Mouse (Mus musculus) MEL (cell line): ENCODE measurements at regions not wholly inside any gene's neighbourhood (a gene's known extent, or its start where the extent isn't known, plus 50 kb on each side); places are given as distances from the start of the nearest gene placed in this dataset.

ENCODE experiments used
- DNase-seq: peaks from one replicate; pipeline ENCODE4 v3.0.0; 2011; ENCODE audit warnings: low read depth, low spot score
- H3K27ac ChIP-seq: 2 replicates; pipeline ENCODE4 v1.5.1; 2012; ENCODE audit warnings: low read depth, mild to moderate bottlenecking, control low read depth, low read length, moderate library complexity; ENCODE audit not compliant: control insufficient read depth
- H3K27me3 ChIP-seq, 2 experiments: fragments of 150-350 bp in 1 of 2; sonication (generic) in 1 of 2; 2 replicates each; pipeline ENCODE4 v1.6.1; 2012; ENCODE audit warnings: low read length in 2 of 2, mild to moderate bottlenecking in 2 of 2, improper control_type of control experiment in 1 of 2, moderate library complexity in 1 of 2; ENCODE audit not compliant: insufficient read depth in 2 of 2, control insufficient read depth in 1 of 2
- H3K36me3 ChIP-seq, 2 experiments: 2 replicates each; pipeline ENCODE4 v1.6.1; 2012 to 2014; ENCODE audit warnings: low read length in 2 of 2, improper control_type of control experiment in 1 of 2, inconsistent platforms in 1 of 2, mild to moderate bottlenecking in 1 of 2; ENCODE audit not compliant: insufficient read depth in 2 of 2, control insufficient read depth in 1 of 2
- H3K4me1 ChIP-seq, 2 experiments: fragments of 150-350 bp in 1 of 2; sonication (generic) in 1 of 2; 2 replicates each; pipeline ENCODE4 v1.6.1; 2012; ENCODE audit warnings: low read length in 2 of 2, improper control_type of control experiment in 1 of 2, mild to moderate bottlenecking in 1 of 2; ENCODE audit not compliant: insufficient read depth in 2 of 2, control insufficient read depth in 1 of 2
- H3K4me3 ChIP-seq, 2 experiments: fragments of 150-350 bp in 1 of 2; sonication (generic) in 1 of 2; 2 replicates each; pipeline ENCODE4 v1.5.1; 2012; ENCODE audit warnings: low read depth in 2 of 2, low read length in 2 of 2, mild to moderate bottlenecking in 2 of 2, moderate library complexity in 2 of 2, control low read depth in 1 of 2, improper control_type of control experiment in 1 of 2; ENCODE audit not compliant: control insufficient read depth in 1 of 2, insufficient read depth in 1 of 2
- H3K79me2 ChIP-seq: 2 replicates; pipeline ENCODE4 v1.6.1; 2012; ENCODE audit warnings: mild to moderate bottlenecking, low read length, moderate library complexity; ENCODE audit not compliant: control insufficient read depth, poor library complexity, insufficient read depth
- H3K9ac ChIP-seq: 2 replicates; pipeline ENCODE4 v1.6.1; 2012; ENCODE audit warnings: low read depth, mild to moderate bottlenecking, control low read depth, low read length, moderate library complexity; ENCODE audit not compliant: control insufficient read depth, poor library complexity, severe bottlenecking
- H3K9me3 ChIP-seq: fragments of 150-350 bp; sonication (generic); replicated peaks from 2 replicates; pipeline ENCODE4 v1.6.1; 2012; ENCODE audit warnings: mild to moderate bottlenecking, low read length, improper control_type of control experiment, moderate library complexity; ENCODE audit not compliant: insufficient read depth
- BHLHE40 ChIP-seq: IDR thresholded peaks from 2 replicates; pipeline ENCODE4 v1.6.1; 2012; ENCODE audit warnings: low read depth, mild to moderate bottlenecking, inconsistent platforms, low read length, improper control_type of control experiment, borderline replicate concordance
- CHD1 ChIP-seq: IDR thresholded peaks from 2 replicates; pipeline ENCODE4 v1.6.1; 2012; ENCODE audit warnings: low read depth, mild to moderate bottlenecking, inconsistent platforms, low read length, improper control_type of control experiment
- CTCF ChIP-seq, 3 experiments: IDR thresholded peaks in 2 of 3; conservative IDR thresholded peaks in 1 of 3; 2 replicates each; pipeline ENCODE4 v1.5.1; 2011 to 2012; ENCODE audit warnings: low read length in 3 of 3, low read depth in 2 of 3, mild to moderate bottlenecking in 2 of 3, improper control_type of control experiment in 1 of 3, inconsistent platforms in 1 of 3, mixed read lengths in 1 of 3, moderate library complexity in 1 of 3; ENCODE audit not compliant: control insufficient read depth in 1 of 3, insufficient read depth in 1 of 3, poor library complexity in 1 of 3, severe bottlenecking in 1 of 3
- ETS1 ChIP-seq: IDR thresholded peaks from 2 replicates; pipeline ENCODE4 v1.6.1; 2012; ENCODE audit warnings: low read depth, mild to moderate bottlenecking, inconsistent platforms, low read length, improper control_type of control experiment, moderate library complexity
- MYC ChIP-seq: IDR thresholded peaks from 2 replicates; pipeline ENCODE4 v1.6.1; 2011; ENCODE audit warnings: low read depth, mild to moderate bottlenecking, low read length, improper control_type of control experiment, moderate library complexity
- NELFE ChIP-seq: IDR thresholded peaks from 2 replicates; pipeline ENCODE4 v1.6.1; 2011; ENCODE audit warnings: low read depth, low read length, improper control_type of control experiment
- POLR2AphosphoS2 ChIP-seq: IDR thresholded peaks from 2 replicates; pipeline ENCODE4 v1.6.1; 2011; ENCODE audit warnings: low read length, improper control_type of control experiment
- POLR2AphosphoS5 ChIP-seq: IDR thresholded peaks from 2 replicates; pipeline ENCODE4 v1.6.1; 2012; ENCODE audit warnings: low read depth, borderline replicate concordance, mild to moderate bottlenecking, inconsistent platforms, low read length, moderate library complexity, mixed read lengths
- RAD21 ChIP-seq: IDR thresholded peaks from 2 replicates; pipeline ENCODE4 v1.6.1; 2011; ENCODE audit warnings: mild to moderate bottlenecking, low read depth, low read length, improper control_type of control experiment
- TAL1 ChIP-seq: IDR thresholded peaks from 2 replicates; pipeline ENCODE4 v1.6.1; 2012; ENCODE audit warnings: mild to moderate bottlenecking, inconsistent platforms, low read length, moderate library complexity, mixed read lengths
- TCF12 ChIP-seq: IDR thresholded peaks from 2 replicates; pipeline ENCODE4 v1.6.1; 2014; ENCODE audit warnings: low read depth, mild to moderate bottlenecking, inconsistent platforms, low read length, improper control_type of control experiment, moderate library complexity
- USF2 ChIP-seq, 2 experiments: IDR thresholded peaks; 2 replicates each; pipeline ENCODE4 v1.6.1; 2011 to 2012; ENCODE audit warnings: improper control_type of control experiment in 2 of 2, low read length in 2 of 2, borderline replicate concordance in 1 of 2, inconsistent platforms in 1 of 2, low read depth in 1 of 2, mild to moderate bottlenecking in 1 of 2; ENCODE audit not compliant: insufficient read depth in 1 of 2
- ZC3H11A ChIP-seq: IDR thresholded peaks from 2 replicates; pipeline ENCODE4 v1.6.1; 2012; ENCODE audit warnings: low read depth, mild to moderate bottlenecking, inconsistent platforms, low read length, improper control_type of control experiment

GRCm38 (mm10) chr10:118648111-118648510, 207.3 kb downstream of the Ifng start:
- Histone ChIP-seq H3K4me1 (no peaks in the 10 kb centered on the region), H3K9ac (no peak overlapping the region), H3K27ac (no peak overlapping the region), H3K79me2 (no peaks in the 10 kb centered on the region), H3K9me3 (no peaks in the 10 kb centered on the region), H3K4me3 (no peak overlapping the region), H3K27me3 (no peaks in the 10 kb centered on the region), H3K36me3 (no peaks in the 10 kb centered on the region)
- TF ChIP-seq BHLHE40 (no peak), RAD21 (no peak), POLR2AphosphoS2 (no peak)
- DNase-seq: no peak

GRCm38 (mm10) chr10:118656561-118656960, 213.4 kb downstream of the Dyrk2 start:
- H3K9ac ChIP-seq: no peak overlapping the region
- no peaks in the 10 kb centered on the region for H3K79me2 ChIP-seq
- DNase-seq: no peak
- H3K4me3 ChIP-seq: no peak overlapping the region
- no peaks in the 10 kb centered on the region for H3K36me3 ChIP-seq
- no peaks in the 10 kb centered on the region for H3K27me3 ChIP-seq
- no peaks in the 10 kb centered on the region for H3K9me3 ChIP-seq
- H3K4me1 ChIP-seq: no peaks in the 10 kb centered on the region
- TF ChIP-seq POLR2AphosphoS5 (no peak), NELFE (no peak), POLR2AphosphoS2 (no peak), ZC3H11A (no peak), CTCF (IDR thresholded peaks at IDR 0.05 in 2 of 3, conservative IDR thresholded peaks at IDR 0.05 in 1 of 3; ENCODE audit: control insufficient read depth in 1 of 3, insufficient read depth in 1 of 3, low read depth in 2 of 3, low read length in 3 of 3, poor library complexity in 1 of 3, severe bottlenecking in 1 of 3) (no peak), TCF12 (no peak), TAL1 (no peak), USF2 (IDR thresholded peaks at IDR 0.05; ENCODE audit: borderline replicate concordance in 1 of 2, insufficient read depth in 1 of 2, low read depth in 1 of 2, low read length in 2 of 2) (no peak), ETS1 (no peak), MYC (no peak), RAD21 (no peak)
- TF ChIP-seq, all 39 proteins: peak for 0
- H3K27ac ChIP-seq: no peak overlapping the region

- Histone ChIP-seq H3K79me2 (no peaks in the 10 kb centered on the region), H3K9ac (no peak overlapping the region), H3K4me1 (no peaks in the 10 kb centered on the region), H3K4me3 (no peak overlapping the region)
- TF ChIP-seq BHLHE40: no peak
- no peak for TF ChIP-seq CHD1
- TF ChIP-seq, all 39 proteins: peak for 0
- Histone ChIP-seq H3K36me3 (no peaks in the 10 kb centered on the region), H3K27ac (no peak overlapping the region), H3K27me3 (no peaks in the 10 kb centered on the region), H3K9me3 (no peaks in the 10 kb centered on the region)
- no peak for DNase-seq
Measured at GRCm38 (mm10) chr10:118666009-118666408, 204.0 kb downstream of the Dyrk2 start.
